Mouse (Mus musculus): ENCODE data around the gene Supt16. TPM values are rescaled to one million over a fixed set of nuclear protein-coding genes. Genes with fewer than 3 reads are reported as not detected.

Supt16 gene
- polyA plus RNA-seq, 1 experiment: 224 TPM

GRCm38 (mm10) chr14:52120169-52120568 is 77.0 kb downstream of the Supt16 start:
- Histone ChIP-seq H3K9ac (ENCODE audit: low read depth, poor library complexity, severe bottlenecking) (peak overlapping the region; percentile 47; the same call in 1 of the 2 replicates), H3K9me3 (replicated peaks; ENCODE audit: control insufficient read depth, insufficient read depth, low read length, poor library complexity, severe bottlenecking) (no peaks in the 10 kb centered on the region), H3K4me3 (ENCODE audit: low read depth, low read length) (no peak overlapping the region), H3K27ac (ENCODE audit: insufficient read depth, low read length) (no peak overlapping the region), H3K4me1 (ENCODE audit: control insufficient read depth, insufficient read depth, low read length) (peaks cover 2% of the 10 kb centered on the region), H3K27me3 (ENCODE audit: control insufficient read depth, insufficient read depth, low read length, poor library complexity, severe bottlenecking) (no peaks in the 10 kb centered on the region), H3K36me3 (ENCODE audit: control insufficient read depth, insufficient read depth, low read length, poor library complexity, severe bottlenecking) (no peaks in the 10 kb centered on the region)
- TF ChIP-seq EP300 (IDR thresholded peaks at IDR 0.05; ENCODE audit: insufficient read depth, low read depth, low read length): no peak
- no peak for TF ChIP-seq CTCF (IDR thresholded peaks at IDR 0.05; ENCODE audit: low read depth, low read length)
- TF ChIP-seq POLR2A (IDR thresholded peaks at IDR 0.05; ENCODE audit: insufficient read depth, low read length): no peak

- Histone ChIP-seq H3K9me3 (replicated peaks; ENCODE audit: control insufficient read depth, insufficient read depth, low read length, poor library complexity, severe bottlenecking) (no peaks in the 10 kb centered on the region), H3K4me3 (ENCODE audit: low read depth, low read length) (peak overlapping the region; percentile 25), H3K27me3 (ENCODE audit: control insufficient read depth, insufficient read depth, low read length, poor library complexity, severe bottlenecking) (no peaks in the 10 kb centered on the region), H3K4me1 (ENCODE audit: control insufficient read depth, insufficient read depth, low read length) (peaks cover 2% of the 10 kb centered on the region), H3K27ac (ENCODE audit: insufficient read depth, low read length) (peak overlapping the region; percentile 26), H3K9ac (ENCODE audit: low read depth, poor library complexity, severe bottlenecking) (peak overlapping the region; percentile 47), H3K36me3 (ENCODE audit: control insufficient read depth, insufficient read depth, low read length, poor library complexity, severe bottlenecking) (no peaks in the 10 kb centered on the region)
- TF ChIP-seq POLR2A (IDR thresholded peaks at IDR 0.05; ENCODE audit: insufficient read depth, low read length): no peak
- no peak for TF ChIP-seq EP300 (IDR thresholded peaks at IDR 0.05; ENCODE audit: insufficient read depth, low read depth, low read length)
- no peak for TF ChIP-seq CTCF (IDR thresholded peaks at IDR 0.05; ENCODE audit: low read depth, low read length)
Observed at GRCm38 (mm10) chr14:52118823-52119608, 78.2 kb downstream of the Supt16 start.

- H3K4me3 ChIP-seq (ENCODE audit: low read depth, low read length): no peak overlapping the region
- no peaks in the 10 kb centered on the region for H3K27me3 ChIP-seq (ENCODE audit: control insufficient read depth, insufficient read depth, low read length, poor library complexity, severe bottlenecking)
- peak overlapping the region; percentile 26; the same call in 1 of the 2 replicates for H3K27ac ChIP-seq (ENCODE audit: insufficient read depth, low read length)
- H3K36me3 ChIP-seq (ENCODE audit: control insufficient read depth, insufficient read depth, low read length, poor library complexity, severe bottlenecking): no peaks in the 10 kb centered on the region
- peak overlapping the region; percentile 11; the same call in 1 of the 2 replicates for H3K9ac ChIP-seq (ENCODE audit: low read depth, poor library complexity, severe bottlenecking)
- H3K4me1 ChIP-seq (ENCODE audit: control insufficient read depth, insufficient read depth, low read length): peaks cover 2% of the 10 kb centered on the region
- no peak for TF ChIP-seq CTCF (IDR thresholded peaks at IDR 0.05; ENCODE audit: low read depth, low read length)
- TF ChIP-seq POLR2A (IDR thresholded peaks at IDR 0.05; ENCODE audit: insufficient read depth, low read length): no peak
- no peak for TF ChIP-seq EP300 (IDR thresholded peaks at IDR 0.05; ENCODE audit: insufficient read depth, low read depth, low read length)
- H3K9me3 ChIP-seq (replicated peaks; ENCODE audit: control insufficient read depth, insufficient read depth, low read length, poor library complexity, severe bottlenecking): no peaks in the 10 kb centered on the region
Observed at GRCm38 (mm10) chr14:52118456-52118822, 78.8 kb downstream of the Supt16 start.

GRCm38 (mm10) chr14:52117241-52117640 is 80.0 kb downstream of the Supt16 start:
- Histone ChIP-seq H3K9ac (ENCODE audit: low read depth, poor library complexity, severe bottlenecking) (no peak overlapping the region), H3K27me3 (ENCODE audit: control insufficient read depth, insufficient read depth, low read length, poor library complexity, severe bottlenecking) (no peaks in the 10 kb centered on the region), H3K27ac (ENCODE audit: insufficient read depth, low read length) (no peak overlapping the region), H3K9me3 (replicated peaks; ENCODE audit: control insufficient read depth, insufficient read depth, low read length, poor library complexity, severe bottlenecking) (no peaks in the 10 kb centered on the region), H3K4me3 (ENCODE audit: low read depth, low read length) (no peak overlapping the region), H3K4me1 (ENCODE audit: control insufficient read depth, insufficient read depth, low read length) (peaks cover 2% of the 10 kb centered on the region), H3K36me3 (ENCODE audit: control insufficient read depth, insufficient read depth, low read length, poor library complexity, severe bottlenecking) (no peaks in the 10 kb centered on the region)
- TF ChIP-seq POLR2A (IDR thresholded peaks at IDR 0.05; ENCODE audit: insufficient read depth, low read length) (no peak), CTCF (IDR thresholded peaks at IDR 0.05; ENCODE audit: low read depth, low read length) (no peak), EP300 (IDR thresholded peaks at IDR 0.05; ENCODE audit: insufficient read depth, low read depth, low read length) (no peak)

GRCm38 (mm10) chr14:52114101-52114500 is 83.1 kb downstream of the Supt16 start:
- no peak for TF ChIP-seq EP300 (IDR thresholded peaks at IDR 0.05; ENCODE audit: insufficient read depth, low read depth, low read length)
- TF ChIP-seq CTCF (IDR thresholded peaks at IDR 0.05; ENCODE audit: low read depth, low read length): no peak
- TF ChIP-seq POLR2A (IDR thresholded peaks at IDR 0.05; ENCODE audit: insufficient read depth, low read length): no peak
- H3K36me3 ChIP-seq (ENCODE audit: control insufficient read depth, insufficient read depth, low read length, poor library complexity, severe bottlenecking): no peaks in the 10 kb centered on the region
- no peak overlapping the region for H3K9ac ChIP-seq (ENCODE audit: low read depth, poor library complexity, severe bottlenecking)
- H3K9me3 ChIP-seq (replicated peaks; ENCODE audit: control insufficient read depth, insufficient read depth, low read length, poor library complexity, severe bottlenecking): no peaks in the 10 kb centered on the region
- no peaks in the 10 kb centered on the region for H3K27me3 ChIP-seq (ENCODE audit: control insufficient read depth, insufficient read depth, low read length, poor library complexity, severe bottlenecking)
- H3K4me1 ChIP-seq (ENCODE audit: control insufficient read depth, insufficient read depth, low read length): peaks cover 2% of the 10 kb centered on the region
- H3K27ac ChIP-seq (ENCODE audit: insufficient read depth, low read length): no peak overlapping the region
- H3K4me3 ChIP-seq (ENCODE audit: low read depth, low read length): no peak overlapping the region

Other genes starting within 250 kb of the Supt16 start
- 20.5 and 24.8 TPM in 2 replicates for gene Arhgef40, start 212.7 kb downstream of the Supt16 start, polyA plus RNA-seq (2011; ENCODE audit: insufficient read depth, insufficient read length, low read depth, missing spikeins)
- 1.3 and 1.9 TPM in 2 replicates for gene Tmem253, start 181.8 kb downstream of the Supt16 start, polyA plus RNA-seq (2011; ENCODE audit: insufficient read depth, insufficient read length, low read depth, missing spikeins)
- 64.5 and 69.1 TPM in 2 replicates for gene Zfp219, start 176.7 kb downstream of the Supt16 start, polyA plus RNA-seq (2011; ENCODE audit: insufficient read depth, insufficient read length, low read depth, missing spikeins)
- gene Olfr221, start 155.0 kb downstream of the Supt16 start, polyA plus RNA-seq (2011; ENCODE audit: insufficient read depth, insufficient read length, low read depth, missing spikeins): not detected in 2 replicates
- 949 and 975 TPM in 2 replicates for gene Hnrnpc, start 93.4 kb downstream of the Supt16 start, polyA plus RNA-seq (2011; ENCODE audit: insufficient read depth, insufficient read length, low read depth, missing spikeins)
- gene Rpgrip1, start 86.7 kb downstream of the Supt16 start, polyA plus RNA-seq (2011; ENCODE audit: insufficient read depth, insufficient read length, low read depth, missing spikeins): 6.7 and 9.0 TPM in 2 replicates
- 175 and 178 TPM in 2 replicates for gene Chd8, start 60.4 kb upstream of the Supt16 start, polyA plus RNA-seq (2011; ENCODE audit: insufficient read depth, insufficient read length, low read depth, missing spikeins)
- gene Tox4, start 81.7 kb upstream of the Supt16 start, polyA plus RNA-seq (2011; ENCODE audit: insufficient read depth, insufficient read length, low read depth, missing spikeins): 66.5 and 67.4 TPM in 2 replicates
- gene Rab2b, start 82.1 kb upstream of the Supt16 start, polyA plus RNA-seq (2011; ENCODE audit: insufficient read depth, insufficient read length, low read depth, missing spikeins): 16.5 and 23.2 TPM in 2 replicates
- 65.8 and 67.6 TPM in 2 replicates for gene Mettl3, start 107.7 kb upstream of the Supt16 start, polyA plus RNA-seq (2011; ENCODE audit: insufficient read depth, insufficient read length, low read depth, missing spikeins)
- gene Sall2, start 131.3 kb upstream of the Supt16 start, polyA plus RNA-seq (2011; ENCODE audit: insufficient read depth, insufficient read length, low read depth, missing spikeins): 10.0 and 11.4 TPM in 2 replicates
- not detected in 2 replicates for gene Olfr1513, start 159.0 kb upstream of the Supt16 start, polyA plus RNA-seq (2011; ENCODE audit: insufficient read depth, insufficient read length, low read depth, missing spikeins)
- gene Olfr1512, start 181.8 kb upstream of the Supt16 start, polyA plus RNA-seq (2011; ENCODE audit: insufficient read depth, insufficient read length, low read depth, missing spikeins): not detected in 2 replicates
- gene Olfr1511, start 200.0 kb upstream of the Supt16 start, polyA plus RNA-seq (2011; ENCODE audit: insufficient read depth, insufficient read length, low read depth, missing spikeins): not detected in 2 replicates
- gene Olfr1510, start 217.0 kb upstream of the Supt16 start, polyA plus RNA-seq (2011; ENCODE audit: insufficient read depth, insufficient read length, low read depth, missing spikeins): not detected in 2 replicates
- not detected in 2 replicates for gene Olfr1509, start 245.6 kb upstream of the Supt16 start, polyA plus RNA-seq (2011; ENCODE audit: insufficient read depth, insufficient read length, low read depth, missing spikeins)